Mouse (Mus musculus): ENCODE results near the gene Zfp462. TPM values are rescaled to one million over a fixed set of nuclear protein-coding genes. Genes with fewer than 3 reads are reported as not detected.

Zfp462 gene
- polyA plus RNA-seq, 1 experiment = 16.6 TPM

- Histone ChIP-seq H3K27ac (ENCODE audit: insufficient read depth, low read length) (no peak overlapping the region), H3K4me1 (ENCODE audit: control insufficient read depth, insufficient read depth, low read length) (no peaks in the 10 kb centered on the region), H3K4me3 (ENCODE audit: insufficient read depth, low read length) (no peak overlapping the region)
- no peak for TF ChIP-seq POLR2A (IDR thresholded peaks at IDR 0.05; ENCODE audit: extremely low read depth, insufficient read depth, low read length)
- TF ChIP-seq CTCF (IDR thresholded peaks at IDR 0.05; ENCODE audit: extremely low read depth, insufficient read depth, low read length) = no peak
These were observed 15.2 kb upstream of the Zfp462 start for GRCm38 (mm10) chr4:54929686-54930085.

DNA sequence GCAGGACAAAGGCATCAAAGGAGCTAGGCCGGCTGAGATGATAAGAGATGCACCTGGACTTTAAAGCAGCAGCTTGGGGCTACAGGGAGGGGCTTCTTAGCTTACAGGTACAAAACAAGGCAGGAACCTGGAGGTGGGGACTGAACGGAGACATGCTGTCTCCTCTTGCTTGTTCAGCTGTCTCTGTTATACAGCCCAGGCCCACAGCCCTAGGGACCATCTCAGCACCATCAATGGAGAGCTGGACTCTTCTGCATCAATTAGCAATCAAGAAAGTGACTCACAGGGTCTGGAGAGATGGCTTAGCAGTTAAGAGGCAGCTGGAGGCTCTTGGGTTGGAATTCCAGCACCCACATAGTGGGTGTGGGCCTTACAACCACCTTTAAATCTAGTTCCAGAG, 12.2 kb upstream of the Zfp462 start:
- Histone ChIP-seq H3K4me3 (ENCODE audit: insufficient read depth, low read length) (no peak overlapping the region), H3K4me1 (ENCODE audit: control insufficient read depth, insufficient read depth, low read length) (no peaks in the 10 kb centered on the region), H3K27ac (ENCODE audit: insufficient read depth, low read length) (no peak overlapping the region)
- TF ChIP-seq POLR2A (IDR thresholded peaks at IDR 0.05; ENCODE audit: extremely low read depth, insufficient read depth, low read length) (no peak), CTCF (IDR thresholded peaks at IDR 0.05; ENCODE audit: extremely low read depth, insufficient read depth, low read length) (no peak)

- no peak overlapping the region for H3K27ac ChIP-seq (ENCODE audit: insufficient read depth, low read length)
- no peak overlapping the region for H3K4me3 ChIP-seq (ENCODE audit: insufficient read depth, low read length)
- no peak for TF ChIP-seq POLR2A (IDR thresholded peaks at IDR 0.05; ENCODE audit: extremely low read depth, insufficient read depth, low read length)
- no peak for TF ChIP-seq CTCF (IDR thresholded peaks at IDR 0.05; ENCODE audit: extremely low read depth, insufficient read depth, low read length)
- H3K4me1 ChIP-seq (ENCODE audit: control insufficient read depth, insufficient read depth, low read length) = no peaks in the 10 kb centered on the region
These were observed 7.7 kb upstream of the Zfp462 start for GRCm38 (mm10) chr4:54937161-54937560.

- H3K4me1 ChIP-seq (ENCODE audit: control insufficient read depth, insufficient read depth, low read length) = peaks cover 5% of the 10 kb centered on the region
- TF ChIP-seq CTCF (IDR thresholded peaks at IDR 0.05; ENCODE audit: extremely low read depth, insufficient read depth, low read length) = no peak
- TF ChIP-seq POLR2A (IDR thresholded peaks at IDR 0.05; ENCODE audit: extremely low read depth, insufficient read depth, low read length) = no peak
- H3K27ac ChIP-seq (ENCODE audit: insufficient read depth, low read length) = no peak overlapping the region
- peak overlapping the region; percentile 82 for H3K4me3 ChIP-seq (ENCODE audit: insufficient read depth, low read length)
These were observed 976 bp downstream of the Zfp462 start for GRCm38 (mm10) chr4:54945603-54946445.

- Histone ChIP-seq H3K27ac (ENCODE audit: insufficient read depth, low read length) (no peak overlapping the region), H3K4me3 (ENCODE audit: insufficient read depth, low read length) (peak overlapping the region; percentile 82), H3K4me1 (ENCODE audit: control insufficient read depth, insufficient read depth, low read length) (peaks cover 5% of the 10 kb centered on the region)
- no peak for TF ChIP-seq POLR2A (IDR thresholded peaks at IDR 0.05; ENCODE audit: extremely low read depth, insufficient read depth, low read length)
- TF ChIP-seq CTCF (IDR thresholded peaks at IDR 0.05; ENCODE audit: extremely low read depth, insufficient read depth, low read length) = no peak
These were observed 1.8 kb downstream of the Zfp462 start for GRCm38 (mm10) chr4:54946662-54947055.

GRCm38 (mm10) chr4:54947056-54947990, 2.5 kb downstream of the Zfp462 start:
- Histone ChIP-seq H3K27ac (ENCODE audit: insufficient read depth, low read length) (peak overlapping the region; percentile 97), H3K4me3 (ENCODE audit: insufficient read depth, low read length) (peak overlapping the region; percentile 82), H3K4me1 (ENCODE audit: control insufficient read depth, insufficient read depth, low read length) (peaks cover 5% of the 10 kb centered on the region)
- TF ChIP-seq CTCF (IDR thresholded peaks at IDR 0.05; ENCODE audit: extremely low read depth, insufficient read depth, low read length) (peak; percentile 31), POLR2A (IDR thresholded peaks at IDR 0.05; ENCODE audit: extremely low read depth, insufficient read depth, low read length) (0 out of 2 replicates have a peak, but pooled peaks have one; percentile 9)

GRCm38 (mm10) chr4:54947991-54948615, 3.3 kb downstream of the Zfp462 start:
- no peak for TF ChIP-seq CTCF (IDR thresholded peaks at IDR 0.05; ENCODE audit: extremely low read depth, insufficient read depth, low read length)
- TF ChIP-seq POLR2A (IDR thresholded peaks at IDR 0.05; ENCODE audit: extremely low read depth, insufficient read depth, low read length) = no peak
- Histone ChIP-seq H3K27ac (ENCODE audit: insufficient read depth, low read length) (peak overlapping the region; percentile 97), H3K4me1 (ENCODE audit: control insufficient read depth, insufficient read depth, low read length) (peaks cover 5% of the 10 kb centered on the region), H3K4me3 (ENCODE audit: insufficient read depth, low read length) (peak overlapping the region; percentile 82)

DNA sequence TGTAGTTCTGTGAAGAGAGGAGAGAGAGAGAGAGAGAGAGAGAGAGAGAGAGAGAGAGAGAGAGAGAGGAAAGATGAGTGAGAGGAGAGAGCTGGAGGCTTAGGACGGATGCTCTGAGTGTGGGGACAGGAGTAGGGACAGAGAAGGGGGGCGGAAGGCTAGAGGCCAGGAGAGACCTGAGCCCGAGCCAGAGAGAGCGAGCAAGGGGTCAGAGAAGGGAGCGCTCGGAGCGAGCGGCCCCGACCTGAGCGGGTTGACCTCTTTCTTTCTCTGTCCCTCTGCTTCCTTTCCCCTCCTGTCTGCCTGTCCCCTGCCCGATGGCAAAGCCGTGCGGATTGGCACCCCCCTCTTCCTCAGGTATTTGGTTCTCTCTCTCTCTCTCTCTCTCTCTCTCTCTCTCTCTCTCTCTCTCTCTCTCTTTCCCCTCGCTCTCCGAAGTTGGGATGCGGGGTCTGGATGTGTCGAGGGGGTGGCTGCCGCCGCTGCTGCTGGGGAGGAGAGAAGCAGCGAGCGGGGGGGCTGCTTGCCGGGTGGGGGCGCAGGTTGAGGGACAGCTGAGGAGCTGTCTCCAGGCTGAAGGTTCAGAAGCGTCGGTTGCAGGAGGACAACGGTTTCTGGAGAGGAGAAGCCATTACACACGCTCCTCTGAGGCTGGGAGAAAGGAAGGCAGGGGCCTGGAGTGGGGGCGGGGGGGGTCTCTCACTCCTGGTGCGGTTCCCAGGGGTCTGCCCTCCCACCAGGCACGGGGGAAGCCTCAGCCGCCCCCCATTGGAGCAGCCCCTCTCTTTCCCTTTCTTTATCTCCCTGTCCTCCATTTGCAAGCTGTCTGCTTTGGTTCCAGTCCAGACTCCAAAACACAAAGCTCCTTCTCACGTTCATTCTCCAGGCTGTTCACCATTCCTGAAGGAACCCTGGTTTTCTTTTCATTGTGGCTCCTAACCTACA, 4.0 kb downstream of the Zfp462 start:
- Histone ChIP-seq H3K4me3 (ENCODE audit: insufficient read depth, low read length) (peak overlapping the region; percentile 82), H3K4me1 (ENCODE audit: control insufficient read depth, insufficient read depth, low read length) (peaks cover 7% of the 10 kb centered on the region), H3K27ac (ENCODE audit: insufficient read depth, low read length) (peak overlapping the region; percentile 97)
- TF ChIP-seq CTCF (IDR thresholded peaks at IDR 0.05; ENCODE audit: extremely low read depth, insufficient read depth, low read length) = no peak
- TF ChIP-seq POLR2A (IDR thresholded peaks at IDR 0.05; ENCODE audit: extremely low read depth, insufficient read depth, low read length) = 0 out of 2 replicates have a peak, but pooled peaks have one; percentile 21
